ENCODE assay signal across 13 mouse cellular contexts in the genomic region with DNA sequence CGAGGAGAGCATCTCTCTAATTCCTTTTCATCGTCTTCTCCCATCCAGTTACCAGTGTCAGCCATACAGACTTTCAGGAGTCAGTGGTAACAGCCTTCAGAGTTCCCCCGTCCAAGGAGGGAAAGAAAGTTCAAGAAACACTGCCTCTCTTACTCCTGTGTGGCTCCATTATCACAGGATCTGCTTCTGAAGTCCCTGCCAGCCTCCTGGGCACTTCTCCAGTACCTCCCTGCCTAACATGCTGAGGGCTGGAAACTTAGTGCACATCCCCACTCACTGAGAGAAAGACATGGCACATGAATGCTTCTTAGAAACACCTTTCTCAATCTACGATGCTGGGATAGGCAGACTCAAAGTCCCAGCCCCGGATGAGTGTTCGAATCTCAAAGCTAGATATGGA.
DNase-seq lines count a peak whose midpoint lies in the region; ATAC-seq and TF ChIP-seq lines count a peak whose summit lies in the region.
"Had no signal": no experiment of that assay in that cellular context is flagged by ENCODE, and none has a peak within 500 bp of the region (broad histone marks: within the 10 kb centered on the region; RNA-seq: fewer than 3 reads in every experiment).

No protein-coding gene starts in this region.

- H3K4me2 ChIP-seq in embryonic facial prominence, embryonic 14.5 days (ENCODE audit: low read depth, low read length), result no peak overlapping the region
- no peak overlapping the region for H3K4me2 ChIP-seq in midbrain, embryonic 13.5 days (replicated peaks)
- H3K4me2 ChIP-seq: embryonic facial prominence, embryonic 12.5 days; kidney, embryonic 15.5 days; liver, embryonic 12.5 days had no signal

- H3K9me3 ChIP-seq in embryonic facial prominence, embryonic 14.5 days (ENCODE audit: control insufficient read depth, low read length), result no peaks in the 10 kb centered on the region
- no peaks in the 10 kb centered on the region for H3K9me3 ChIP-seq in midbrain, embryonic 13.5 days
- H3K9me3 ChIP-seq: embryonic facial prominence, embryonic 12.5 days; kidney, embryonic 15.5 days; liver, embryonic 12.5 days had no signal

- TF ChIP-seq CTCF in left cerebral cortex, adult 2 months (IDR thresholded peaks at IDR 0.05), result no peak

- 71% methylated on average over 6 of the region's 6 CpGs for WGBS in embryonic facial prominence, embryonic 14.5 days
- WGBS in midbrain, embryonic 13.5 days, result 70% methylated on average over 6 of the region's 6 CpGs

- H3K4me1 ChIP-seq in embryonic facial prominence, embryonic 14.5 days (ENCODE audit: control insufficient read depth, insufficient read depth, low read length), result peaks cover 17% of the 10 kb centered on the region
- H3K4me1 ChIP-seq in midbrain, embryonic 13.5 days (replicated peaks), result peaks cover 21% of the 10 kb centered on the region
- H3K4me1 ChIP-seq: liver, embryonic 12.5 days had no signal

- H3K4me3 ChIP-seq in left cerebral cortex, adult 2 months, result no peak overlapping the region
- no peak overlapping the region for H3K4me3 ChIP-seq in embryonic facial prominence, embryonic 14.5 days (ENCODE audit: low read depth, low read length)
- H3K4me3 ChIP-seq in midbrain, embryonic 13.5 days (replicated peaks), result no peak overlapping the region
- H3K4me3 ChIP-seq: embryonic facial prominence, embryonic 12.5 days; kidney, embryonic 15.5 days; liver, embryonic 12.5 days had no signal

- H3K27me3 ChIP-seq in embryonic facial prominence, embryonic 14.5 days (replicated peaks; ENCODE audit: control insufficient read depth, insufficient read depth, low read length), result no peaks in the 10 kb centered on the region
- no peaks in the 10 kb centered on the region for H3K27me3 ChIP-seq in midbrain, embryonic 13.5 days
- H3K27me3 ChIP-seq: embryonic facial prominence, embryonic 12.5 days; liver, embryonic 12.5 days had no signal

- intact Hi-C loops in left cerebral cortex, postnatal 14 days (cut with DNase I), result no loop called here
- intact Hi-C loops in left cerebral cortex, adult 2 months (cut with DNase I), result no loop called here

- peak; percentile 48 to 51 for DNase-seq in cerebellum, postnatal 36 days
- DNase-seq in left cerebral cortex, postnatal 14 days (ENCODE audit: low spot score in 2 of 2), result peak; percentile 18 to 33
- DNase-seq in left cerebral cortex, adult 2 months (ENCODE audit: extremely low spot score in 1 of 2, low spot score in 2 of 2), result no peak
- DNase-seq in embryonic facial prominence, embryonic 14.5 days (ENCODE audit: low spot score), result no peak
- no peak for DNase-seq in thymus, postnatal 10 days (ENCODE audit: low spot score in 2 of 2)
- DNase-seq: layer of hippocampus, postnatal 36 days; retina, postnatal 1 day had no signal

- H3K27ac ChIP-seq in left cerebral cortex, adult 2 months, result no peak overlapping the region
- H3K27ac ChIP-seq in embryonic facial prominence, embryonic 14.5 days (replicated peaks; ENCODE audit: low read depth, low read length), result 0 out of 2 replicates have a peak overlapping the region, but pooled peaks have one; percentile 7
- no peak overlapping the region; the same call in 1 of the 2 replicates for H3K27ac ChIP-seq in midbrain, embryonic 13.5 days
- H3K27ac ChIP-seq: embryonic facial prominence, embryonic 12.5 days; kidney, embryonic 15.5 days; liver, embryonic 12.5 days had no signal

- ATAC-seq in cerebellum, adult (ENCODE audit: insufficient number of reproducible peaks, low FRiP score, low TSS enrichment), result no peak
- no peak for ATAC-seq in embryonic facial prominence, embryonic 14.5 days (ENCODE audit: low read depth)
- ATAC-seq in midbrain, embryonic 13.5 days, result no peak
- ATAC-seq: liver, embryonic 12.5 days; lung, postnatal 0 days had no signal

- no peak overlapping the region for H3K9ac ChIP-seq in embryonic facial prominence, embryonic 14.5 days (ENCODE audit: low read depth, low read length)
- H3K9ac ChIP-seq in midbrain, embryonic 13.5 days (replicated peaks), result 0 out of 2 replicates have a peak overlapping the region, but pooled peaks have one; percentile 12
- H3K9ac ChIP-seq: embryonic facial prominence, embryonic 12.5 days; kidney, embryonic 15.5 days; liver, embryonic 12.5 days had no signal

- H3K36me3 ChIP-seq in embryonic facial prominence, embryonic 14.5 days (ENCODE audit: control insufficient read depth, insufficient read depth, low read length), result no peaks in the 10 kb centered on the region
- no peaks in the 10 kb centered on the region for H3K36me3 ChIP-seq in midbrain, embryonic 13.5 days
- H3K36me3 ChIP-seq: embryonic facial prominence, embryonic 12.5 days; kidney, embryonic 15.5 days; liver, embryonic 12.5 days had no signal

Comparison
In these comparisons a context has a peak if more than half of its experiments do, and no peak if none do; other contexts are left out.
1. DNase-seq: peak in cerebellum, postnatal 36 days (2 of 2) and left cerebral cortex, postnatal 14 days (2 of 2); none in left cerebral cortex, adult 2 months (0 of 2), embryonic facial prominence, embryonic 14.5 days (single experiment) and thymus, postnatal 10 days (0 of 2).